Mouse (Mus musculus) right cerebral cortex, postnatal 25 days (tissue): ENCODE measurements around the gene Atox1.
A peak's percentile ranks its signal among the peaks of the same experiment; 100 is the strongest.

Experiments
- DNase-seq: peaks from one replicate; pipeline ENCODE4 v3.0.0; 2022

The Atox1 gene

DNA sequence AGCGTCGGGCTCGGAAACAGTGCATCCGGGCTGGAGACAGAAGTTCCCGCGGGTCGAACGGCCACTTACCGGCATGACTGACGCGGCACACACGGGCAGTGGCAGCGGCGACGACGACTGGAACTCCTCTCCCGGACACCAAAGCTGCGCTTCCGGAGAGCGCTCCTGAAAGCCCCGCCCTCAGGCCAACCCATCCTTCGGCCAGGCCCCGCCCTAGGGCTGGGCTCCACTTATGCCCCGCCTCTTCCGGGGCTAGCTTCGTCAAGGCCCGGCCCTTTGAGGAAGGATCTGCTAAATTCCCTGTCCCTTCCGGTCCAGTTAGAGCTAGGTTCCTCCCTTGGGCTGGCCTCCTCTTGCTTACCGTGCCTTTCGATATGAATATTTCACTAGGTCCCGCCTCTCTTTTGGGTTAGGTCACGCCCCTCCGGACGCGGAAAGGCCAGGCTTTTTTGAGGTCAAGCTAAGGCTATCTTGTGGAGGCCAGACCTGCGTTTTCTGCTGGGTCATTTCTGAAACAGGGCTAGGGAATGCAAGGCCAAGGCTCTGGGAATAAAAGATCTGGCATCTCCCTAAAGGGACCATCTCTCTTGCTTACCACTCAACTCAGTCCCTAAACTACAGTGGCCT lies at the start of gene Atox1:
TSS of gene Atox1 (minus strand) at position 221 of the 627 bp plus-strand sequence.
- peak; percentile 93 for DNase-seq

DNA sequence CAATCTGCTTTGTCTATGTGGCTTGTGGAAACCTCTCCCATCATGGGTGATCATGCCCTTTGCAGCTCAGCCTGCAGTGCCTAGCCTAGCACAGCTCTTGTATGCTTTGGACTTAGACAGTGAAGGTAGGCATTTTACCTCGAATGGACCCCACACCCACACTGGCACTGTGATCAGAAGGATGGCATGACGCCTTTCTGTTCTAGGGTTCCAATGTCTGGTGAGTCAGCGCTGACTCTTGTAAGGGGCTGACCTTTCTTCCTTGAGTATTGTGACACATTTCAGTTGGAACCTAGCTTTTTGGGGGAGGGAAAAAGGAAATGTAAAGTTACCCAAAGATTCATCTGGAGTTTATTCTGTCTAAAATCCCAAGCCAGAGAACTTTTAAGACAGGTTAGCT lies 44.4 kb upstream of the Atox1 start:
- DNase-seq: no peak

DNA sequence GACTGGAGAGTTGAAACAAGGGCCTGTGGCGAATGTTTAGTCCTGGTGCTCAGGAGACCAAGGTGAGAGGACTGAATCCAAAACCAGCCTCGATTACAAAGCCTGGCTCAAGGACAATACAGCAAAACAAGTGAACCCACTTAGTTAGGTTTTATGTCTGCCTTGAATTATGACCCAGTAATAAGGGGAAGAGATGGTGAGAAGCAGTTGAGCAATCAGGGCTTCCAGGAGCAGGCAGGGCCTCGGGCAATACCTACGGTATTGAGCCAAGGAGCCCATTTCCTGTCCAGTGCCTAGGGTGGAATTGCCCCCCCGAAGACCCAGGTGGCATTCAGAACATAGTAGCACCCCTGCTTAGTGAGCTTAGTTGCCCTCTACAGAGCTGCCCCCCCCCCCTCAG lies 41.8 kb upstream of the Atox1 start:
- DNase-seq: no peak

DNA sequence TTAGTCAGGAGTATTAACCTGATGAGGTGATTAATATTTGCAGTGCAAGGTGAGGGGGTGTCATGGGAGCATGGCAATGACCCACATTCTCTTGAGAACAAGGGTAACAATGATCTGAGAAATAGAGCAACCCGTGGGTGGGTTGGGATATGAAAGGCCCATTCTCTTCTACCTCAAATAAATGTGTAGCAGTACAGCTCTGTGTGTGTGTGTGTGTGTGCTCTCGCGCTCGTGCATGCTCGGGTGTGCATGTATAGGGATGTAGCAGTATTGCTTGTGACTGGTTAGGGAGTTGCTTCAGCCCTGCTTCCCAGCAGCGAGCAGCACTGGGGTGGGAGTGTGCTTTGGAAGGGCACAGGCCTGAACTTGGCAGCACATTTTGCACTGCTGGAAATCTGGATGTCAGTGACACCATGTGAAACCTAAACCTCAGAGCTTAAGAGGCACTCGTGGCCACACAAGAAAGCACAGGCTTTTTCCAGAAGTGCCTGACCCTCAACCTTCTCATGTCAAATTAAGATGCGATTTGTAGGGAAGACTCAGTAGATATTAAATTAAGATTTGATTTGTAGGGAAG lies 41.0 kb upstream of the Atox1 start:
- no peak for DNase-seq

DNA sequence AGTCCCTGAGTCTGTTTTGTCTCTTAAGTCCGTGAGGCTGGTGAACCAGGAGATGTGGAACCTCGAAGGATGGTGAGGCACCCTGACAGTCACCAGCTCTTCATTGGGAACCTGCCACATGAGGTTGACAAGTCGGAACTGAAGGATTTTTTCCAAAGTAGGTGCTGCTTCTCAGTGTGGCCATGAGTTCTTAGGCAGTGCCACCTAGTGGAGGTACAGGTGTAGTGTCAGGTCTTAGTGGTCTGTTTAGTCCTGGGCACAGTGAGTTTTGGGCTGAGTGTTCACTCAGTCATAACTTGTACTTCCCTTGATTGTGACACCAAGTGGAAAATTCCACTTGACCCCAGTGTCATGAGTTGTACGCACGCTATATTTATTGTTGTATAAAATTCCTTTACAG lies 36.8 kb upstream of the Atox1 start:
- DNase-seq: peak; percentile 19

DNA sequence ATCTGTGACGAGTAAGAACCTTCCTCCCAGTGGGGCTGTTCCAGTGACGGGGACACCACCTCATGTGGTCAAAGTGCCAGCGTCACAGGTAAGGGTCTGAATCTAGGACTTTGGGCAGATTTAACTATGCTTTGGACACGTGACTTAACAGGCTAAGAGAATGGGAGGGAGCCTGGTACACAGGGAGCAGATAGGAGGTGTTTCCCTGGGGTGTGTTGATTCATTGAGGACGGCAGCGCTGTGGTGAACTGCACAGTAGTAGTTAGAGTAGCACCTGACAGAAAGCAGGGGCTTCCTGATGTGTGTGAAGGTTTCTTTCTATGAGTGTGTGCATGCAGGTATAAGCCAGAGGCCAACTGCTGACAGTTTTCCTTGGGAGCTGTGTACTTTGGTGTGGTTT lies 35.1 kb upstream of the Atox1 start:
- DNase-seq: no peak

DNA sequence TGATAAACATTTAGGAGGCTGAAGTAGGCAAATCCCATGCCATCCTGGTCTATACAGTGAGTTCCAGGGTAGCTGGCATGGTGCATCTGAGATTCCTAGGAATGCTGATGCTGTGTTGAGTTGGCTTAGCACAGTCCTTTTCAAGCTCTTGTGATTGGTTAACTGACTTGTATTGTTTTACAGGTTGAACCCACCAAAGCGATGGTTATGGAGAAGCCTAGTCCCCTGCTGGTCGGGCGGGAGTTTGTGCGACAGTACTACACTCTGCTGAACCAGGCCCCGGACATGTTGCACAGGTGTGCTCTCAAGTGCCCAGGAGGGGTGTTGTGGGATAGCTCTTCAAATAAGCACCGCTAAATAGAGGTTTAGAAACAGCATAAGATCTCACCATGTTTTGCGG lies 24.4 kb upstream of the Atox1 start:
- no peak for DNase-seq

DNA sequence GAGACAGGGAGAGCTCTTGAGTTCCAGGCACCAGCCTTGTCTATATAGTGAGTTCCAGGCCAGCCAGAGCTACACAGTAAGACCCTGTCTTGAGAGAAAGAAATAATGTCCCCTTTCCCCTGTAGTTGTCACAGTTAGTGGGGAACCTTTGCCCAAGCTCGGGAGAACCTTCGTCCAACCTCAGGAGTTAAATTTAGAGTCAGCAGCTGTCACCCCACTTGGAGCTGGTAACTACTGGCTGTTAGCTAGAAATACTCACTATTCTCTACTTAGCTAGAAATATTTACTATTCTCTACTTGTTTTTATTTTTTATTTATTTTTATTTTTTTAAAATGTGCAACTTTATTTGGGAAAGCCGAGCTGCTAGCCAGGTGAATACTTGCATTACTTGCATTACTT lies 12.2 kb upstream of the Atox1 start:
- no peak for DNase-seq

DNA sequence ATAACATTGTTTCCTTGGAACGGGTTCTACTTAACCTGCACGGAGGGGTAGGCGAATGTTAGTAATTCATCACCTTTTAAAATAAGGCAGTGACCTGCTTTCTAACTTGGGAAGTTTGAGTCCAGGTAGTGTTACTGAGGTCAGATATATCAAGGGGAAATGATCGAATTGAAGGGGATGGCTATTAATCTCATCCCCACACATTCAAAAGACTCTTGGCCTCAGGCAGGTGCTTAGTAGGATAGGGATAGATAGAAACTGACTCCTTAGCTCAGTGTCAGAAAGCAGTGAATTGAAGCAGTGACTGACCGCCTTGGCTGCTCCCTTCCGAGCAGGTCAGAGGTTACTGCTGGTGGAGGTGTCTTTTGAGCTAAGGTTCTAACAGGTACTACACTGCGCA lies 10.4 kb upstream of the Atox1 start:
- no peak for DNase-seq

DNA sequence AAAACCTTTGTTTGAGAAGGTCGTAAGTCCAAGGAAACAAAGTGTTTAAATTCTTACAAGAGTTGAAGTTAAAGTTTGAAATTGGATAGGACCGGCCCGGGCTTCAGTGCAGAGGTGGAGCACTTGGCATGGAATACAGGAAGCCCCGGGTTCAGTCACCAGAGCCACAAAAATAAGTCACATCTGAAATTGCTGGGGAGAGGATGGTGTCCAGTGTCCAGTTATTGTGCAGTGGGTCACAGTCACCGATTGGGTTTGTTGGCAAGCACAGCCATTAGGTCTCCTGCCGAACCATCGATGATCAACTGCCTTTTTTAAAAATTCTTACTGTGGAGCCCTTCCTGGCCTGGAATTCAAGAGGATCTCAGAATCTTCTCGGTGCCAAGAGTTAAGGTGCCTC lies 9.7 kb upstream of the Atox1 start:
- DNase-seq: no peak

DNA sequence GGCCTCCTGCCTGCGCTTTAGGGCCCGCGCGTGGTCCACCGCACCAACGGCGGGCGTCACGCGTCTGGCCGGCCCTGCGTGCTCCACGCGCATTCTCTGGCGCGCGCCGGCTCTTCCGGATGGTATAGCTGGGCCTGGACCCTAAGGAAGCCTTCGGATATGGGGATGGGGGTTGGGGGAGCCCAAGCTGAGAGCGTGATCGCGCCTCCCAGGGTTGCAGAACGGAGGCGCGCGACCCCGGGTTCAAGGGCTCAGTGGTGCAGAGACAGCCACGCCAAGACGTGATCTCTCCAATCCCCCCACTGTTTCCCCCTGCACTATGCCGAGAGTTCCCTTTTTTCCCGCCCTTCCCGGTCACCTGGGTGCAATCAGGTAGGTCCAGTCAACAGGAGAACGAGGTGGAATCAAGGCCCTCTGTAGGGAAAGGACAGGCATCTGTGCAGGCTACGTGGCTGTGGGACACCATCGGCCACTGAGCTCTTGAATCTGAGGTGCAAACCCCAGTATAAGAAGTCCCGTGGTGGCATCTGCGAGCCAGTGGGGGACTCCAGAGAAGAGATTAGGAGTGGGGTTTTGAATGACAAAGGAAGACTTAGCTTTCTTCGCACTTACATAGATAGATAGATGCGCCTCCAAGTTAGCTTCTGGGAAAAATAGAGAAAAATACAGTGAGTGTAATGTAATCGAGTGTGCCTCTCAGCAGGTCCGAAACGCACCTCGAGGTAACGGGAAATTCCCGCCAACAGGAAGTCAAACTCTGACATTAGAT lies 9.1 kb upstream of the Atox1 start:
- DNase-seq: no peak

DNA sequence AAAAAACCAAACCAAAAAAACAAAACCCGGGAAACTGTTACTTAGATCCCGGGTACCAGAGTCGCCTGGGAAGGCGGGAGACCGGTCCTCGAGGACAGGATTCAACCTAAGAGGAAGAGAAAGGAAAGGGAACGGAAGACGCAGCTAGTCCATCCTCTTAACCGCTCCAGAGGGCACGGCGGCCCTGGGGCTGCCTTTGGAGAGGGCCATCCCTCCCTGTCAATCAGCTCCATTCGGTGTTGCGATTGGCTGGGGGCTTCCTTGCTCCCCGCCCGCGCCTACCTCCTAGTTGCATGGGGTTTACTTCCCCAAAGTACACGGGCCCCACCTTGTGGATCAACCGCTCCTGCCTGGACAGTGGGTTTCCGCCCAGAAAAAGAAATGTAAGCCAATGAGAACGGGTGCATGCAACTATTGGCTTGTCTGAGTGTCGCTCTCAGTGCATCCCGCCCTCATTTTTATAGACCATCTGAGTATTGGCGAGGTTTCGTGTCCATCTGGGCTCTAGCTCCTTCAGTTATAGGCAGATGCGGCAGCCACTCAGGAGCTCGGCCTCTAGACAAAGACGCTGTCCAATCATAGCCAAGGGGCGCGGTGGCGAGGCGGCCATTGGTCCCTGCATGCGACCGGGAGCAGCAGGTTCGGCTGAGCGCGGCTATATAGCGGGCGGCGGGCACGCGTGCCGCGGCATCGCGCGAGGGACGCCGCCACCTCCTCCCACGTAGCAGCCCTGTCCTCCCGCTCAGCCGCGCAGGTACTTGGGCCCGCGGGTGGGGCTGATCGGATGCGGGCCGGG lies 8.2 kb upstream of the Atox1 start, which contains the start of gene G3bp1:
TSS of gene G3bp1 (plus strand) at position 638 of the 796 bp plus-strand sequence.
- DNase-seq: peak; percentile 100

DNA sequence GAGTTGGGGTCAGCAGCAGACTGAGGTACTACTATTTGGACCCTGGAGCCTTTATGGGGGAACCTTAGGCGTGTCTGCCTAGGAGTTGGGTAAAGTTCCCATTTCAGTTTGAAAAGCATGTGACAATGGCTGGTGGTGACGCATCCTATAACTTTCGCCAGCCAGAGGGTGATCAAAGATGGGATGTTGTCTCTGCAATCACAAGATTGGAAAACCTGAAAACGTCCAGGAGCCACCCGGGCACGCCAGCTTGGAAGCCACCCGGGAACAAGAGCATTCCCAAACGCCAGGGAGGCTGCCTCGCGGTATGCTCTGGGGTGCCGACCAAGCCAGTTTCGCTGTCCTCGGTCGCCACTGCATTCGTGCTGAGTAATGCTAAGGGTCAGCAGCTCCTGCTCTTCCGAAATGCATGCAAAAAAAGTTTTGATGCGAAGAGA lies 7.6 kb upstream of the Atox1 start:
- DNase-seq: no peak

DNA sequence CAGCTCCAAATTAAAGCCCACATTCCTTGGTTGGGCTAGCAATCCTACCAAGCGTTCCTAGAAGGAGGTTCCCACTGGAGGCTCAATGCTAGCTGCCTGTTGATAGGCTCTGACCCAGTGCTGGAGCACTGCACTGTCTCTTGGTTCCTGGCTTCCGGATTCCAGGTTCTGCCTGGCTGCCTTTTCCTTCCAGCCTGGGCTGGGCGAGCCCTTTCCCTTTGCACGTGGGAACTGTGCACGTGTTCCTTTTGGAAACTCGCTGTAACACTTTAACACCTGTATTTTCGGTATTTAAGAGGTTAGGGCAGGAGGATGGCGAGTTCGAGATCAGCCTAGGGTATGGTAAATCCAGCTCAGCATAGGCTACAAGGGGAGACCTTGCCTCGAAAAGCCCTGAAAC lies 7.0 kb upstream of the Atox1 start:
- DNase-seq: no peak

DNA sequence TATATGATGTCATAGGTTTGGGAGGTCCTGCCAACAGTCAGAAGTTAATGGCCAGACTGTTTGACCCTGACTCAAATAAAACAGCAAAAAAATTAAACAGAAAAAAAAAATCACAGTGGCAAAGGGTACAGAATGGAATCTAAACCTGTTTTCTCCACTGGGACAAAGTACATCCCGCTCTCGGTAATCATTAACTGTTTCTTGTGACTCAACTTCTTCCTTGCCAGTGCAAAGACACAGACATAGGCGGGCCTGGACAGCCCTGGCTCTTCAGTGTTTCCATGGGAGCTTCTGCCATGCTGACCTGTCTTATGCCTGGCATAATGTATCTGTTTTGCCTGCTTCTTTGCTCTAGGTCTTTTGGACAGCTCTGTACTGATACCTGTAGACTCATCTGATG lies 4.1 kb upstream of the Atox1 start:
- DNase-seq: no peak

DNA sequence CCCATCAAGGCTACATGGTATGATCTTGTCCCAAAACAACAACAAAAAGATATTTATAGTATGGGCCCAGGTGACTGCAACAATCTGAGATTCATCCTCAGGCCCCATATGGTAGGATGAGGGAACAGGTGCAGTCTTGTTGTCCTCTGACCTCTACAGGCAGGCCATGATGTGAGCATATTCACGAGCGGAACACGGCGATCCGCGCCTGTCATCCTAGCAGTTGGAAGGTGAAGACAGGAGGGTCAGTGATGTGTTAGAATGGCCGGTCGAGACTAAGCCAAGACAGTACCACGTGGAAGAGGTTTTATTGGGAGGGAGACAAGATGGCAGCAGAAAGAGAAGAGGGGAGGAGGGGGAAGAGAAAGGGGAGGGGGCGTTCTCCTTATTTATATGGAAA lies 3.7 kb upstream of the Atox1 start:
- no peak for DNase-seq

DNA sequence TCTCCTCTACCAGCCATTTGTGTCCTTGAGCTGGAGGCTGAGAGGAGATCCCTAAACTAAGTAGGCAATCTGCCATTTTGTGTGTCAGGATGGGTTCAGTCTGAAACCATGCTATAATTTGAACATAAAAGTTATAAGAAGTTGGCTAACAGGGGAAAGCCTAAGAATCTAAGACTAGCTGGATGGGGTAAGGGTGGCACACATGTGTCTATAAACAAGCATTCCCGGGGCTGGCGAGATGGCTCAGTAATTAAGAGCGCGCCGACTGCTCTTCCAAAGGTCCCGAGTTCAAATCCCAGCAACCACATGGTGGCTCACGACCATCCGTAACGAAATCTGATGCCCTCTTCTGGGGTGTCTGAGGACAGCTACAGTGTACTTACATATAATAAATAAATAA lies 1.1 kb upstream of the Atox1 start:
- no peak for DNase-seq

DNA sequence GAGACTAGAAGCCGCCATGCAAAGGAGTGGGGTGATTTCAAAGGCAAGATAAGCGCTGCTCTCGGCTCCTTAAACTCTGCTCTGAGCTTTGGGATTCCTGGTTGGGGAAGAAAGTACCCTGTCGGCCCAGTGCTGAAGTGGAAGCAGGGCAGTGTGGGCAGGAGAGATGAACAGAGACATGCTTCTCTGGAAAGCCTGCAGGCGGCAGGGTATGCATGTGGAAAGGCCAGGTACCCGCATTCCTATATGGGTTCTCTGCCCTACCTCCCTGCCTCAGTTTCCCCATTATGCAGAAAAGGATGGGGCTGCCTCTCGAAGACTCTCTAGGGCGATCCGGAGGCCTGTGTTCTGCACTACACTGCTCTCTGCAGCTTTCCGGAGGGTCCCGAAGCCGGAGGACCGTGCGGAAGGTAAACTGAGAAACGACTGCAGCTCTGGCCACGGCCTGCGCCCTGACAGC lies 450 bp downstream of the Atox1 start:
- no peak for DNase-seq

DNA sequence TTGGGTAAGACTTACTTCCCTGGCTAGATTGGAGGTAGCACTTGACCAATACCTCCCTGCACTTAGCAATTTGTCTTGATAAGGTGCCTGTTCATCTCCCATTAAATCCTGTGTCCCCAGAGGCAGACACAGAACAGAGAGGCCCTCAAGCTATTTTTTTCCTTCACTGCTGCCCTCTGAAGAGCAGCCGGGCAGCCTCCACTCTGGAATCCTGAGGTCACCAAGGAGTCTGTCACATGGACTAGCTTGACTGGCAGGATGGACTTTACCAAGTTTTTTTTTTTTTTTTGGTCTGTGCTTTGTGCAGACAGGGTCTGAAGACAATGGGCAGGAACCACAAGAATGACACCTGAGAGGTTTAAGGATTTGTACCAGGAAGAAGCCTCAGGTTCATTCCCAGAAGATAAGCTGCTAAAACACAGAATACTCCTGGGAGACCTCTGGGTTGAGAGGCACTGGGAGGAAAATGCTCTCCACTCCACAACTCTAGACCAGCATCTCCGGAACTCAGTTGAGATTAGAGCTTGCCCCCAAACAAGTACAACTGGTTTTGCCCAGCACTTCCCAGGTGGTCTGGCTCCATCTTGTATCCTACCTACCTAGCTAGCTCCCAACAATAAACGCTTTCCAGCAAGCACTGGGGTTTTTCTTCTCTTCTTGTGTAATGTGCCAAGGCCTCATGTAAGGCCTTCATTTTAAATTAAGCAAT lies 1.0 kb downstream of the Atox1 start:
- DNase-seq: no peak

DNA sequence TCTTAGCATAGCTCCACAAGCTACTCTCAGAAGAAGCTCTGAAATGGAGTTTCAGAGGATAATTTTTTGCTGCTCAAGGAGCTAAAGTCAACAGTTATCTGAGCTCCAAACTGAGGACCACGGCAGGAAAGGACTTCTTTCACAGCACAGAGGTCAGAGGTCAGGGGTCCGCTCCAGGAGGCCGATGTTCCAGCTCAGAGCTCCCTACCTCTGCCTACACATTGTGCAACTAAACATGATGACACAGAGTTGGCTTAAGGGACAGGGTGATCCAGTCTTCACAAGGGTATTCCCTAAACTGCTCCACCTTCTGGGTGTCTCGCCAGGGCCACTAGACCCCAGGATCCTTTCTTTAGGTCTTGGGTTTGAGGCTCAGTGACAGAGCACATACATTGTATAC lies 2.5 kb downstream of the Atox1 start:
- no peak for DNase-seq

DNA sequence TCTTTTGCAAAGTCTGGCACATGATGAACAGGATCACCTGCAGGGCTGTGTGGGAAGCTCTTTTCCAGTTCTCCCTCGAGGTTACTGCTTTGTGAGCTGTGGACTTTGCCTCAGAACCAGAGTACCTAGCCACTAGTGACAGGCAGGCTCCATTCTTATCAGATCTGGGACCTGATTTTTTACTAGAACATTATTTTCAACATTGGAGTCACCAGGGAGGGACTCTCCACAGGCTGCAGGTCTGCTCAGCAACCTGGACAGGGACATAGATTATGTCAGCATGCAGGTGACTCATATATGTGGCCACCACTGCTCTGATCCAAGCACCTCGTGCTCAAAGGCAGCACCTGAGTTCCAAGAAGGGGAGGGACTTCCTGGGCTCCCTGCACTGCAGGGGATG lies 5.9 kb downstream of the Atox1 start:
- no peak for DNase-seq

DNA sequence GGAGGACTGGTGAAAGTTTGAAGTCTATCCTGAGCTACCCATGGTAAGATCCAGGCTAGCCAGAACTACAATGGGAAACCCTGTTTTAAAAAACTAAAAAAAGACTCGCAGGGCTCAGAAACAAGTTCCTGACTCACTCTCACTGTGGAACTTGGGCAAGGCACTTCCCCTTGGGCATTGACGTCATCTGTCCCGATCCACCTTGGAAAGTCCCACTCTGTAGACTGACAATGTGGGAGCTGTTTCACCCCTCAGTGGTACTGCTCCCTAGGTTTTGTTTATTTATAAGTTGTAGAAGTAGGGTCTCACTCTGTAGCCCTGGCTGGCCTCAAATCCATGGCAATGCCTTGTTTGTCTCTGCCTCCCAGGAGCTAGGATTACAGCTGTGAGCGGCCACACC lies 7.4 kb downstream of the Atox1 start:
- no peak for DNase-seq

DNA sequence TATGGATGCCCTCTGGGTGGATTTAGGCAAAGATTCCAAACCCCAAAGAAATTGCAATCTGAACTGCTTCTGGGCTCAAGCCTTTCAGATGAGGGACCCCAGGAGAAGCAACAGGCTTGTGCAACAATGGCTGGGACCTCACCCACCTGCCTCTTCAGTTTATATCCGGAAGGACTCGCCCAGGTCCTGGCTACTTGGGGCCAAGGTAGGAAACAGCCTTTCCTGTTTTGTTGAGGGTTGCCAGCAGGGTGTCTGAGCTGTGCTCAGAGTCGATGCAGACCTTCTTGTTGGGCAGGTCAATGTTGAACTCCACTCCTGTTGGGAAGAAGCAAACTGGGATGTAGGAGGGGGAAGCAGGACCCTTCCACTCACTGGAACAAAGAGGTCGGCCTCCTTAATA lies 10.7 kb downstream of the Atox1 start:
- no peak for DNase-seq
